Mouse (Mus musculus): Measurements from ENCODE around the gene Myo18b. TPM values are rescaled to one million over a fixed set of nuclear protein-coding genes. Genes with fewer than 3 reads are reported as not detected.

The Myo18b gene
- polyA plus RNA-seq, 1 experiment from 2014 or later: 0.08 TPM

DNA sequence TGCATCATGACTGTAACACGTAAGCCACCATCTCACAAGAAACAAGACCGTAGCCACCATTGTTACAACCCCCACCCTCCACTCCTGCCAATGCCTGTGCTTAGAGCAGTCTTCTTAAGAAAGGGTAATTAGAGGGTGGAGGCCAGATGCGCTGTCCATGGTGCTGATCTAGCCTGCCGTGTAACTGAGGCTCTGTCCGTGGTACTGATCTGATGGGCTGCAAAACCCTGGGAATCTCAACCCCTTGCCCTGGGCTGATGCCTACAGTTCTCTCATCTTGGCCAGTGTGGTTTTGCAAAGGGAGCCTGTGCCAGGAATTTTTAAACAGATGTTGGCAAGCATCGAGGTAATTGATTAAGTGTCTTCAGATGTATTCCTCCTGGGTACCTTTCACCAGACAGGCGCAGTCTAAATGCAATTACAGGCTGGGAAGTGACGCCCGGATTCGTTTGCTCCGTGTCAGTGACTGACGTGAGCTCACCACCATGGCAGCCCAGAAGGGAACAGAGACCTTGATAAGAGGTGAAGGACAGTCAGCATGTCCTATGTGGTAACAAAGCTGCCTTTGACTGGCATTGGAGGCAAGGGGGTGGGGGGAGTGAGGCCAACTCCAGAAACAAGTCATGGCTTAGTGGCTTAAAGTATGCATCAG is 177.4 kb downstream of the Myo18b start:
- Histone ChIP-seq H3K4me2 (no peak overlapping the region), H3K9ac (no peak overlapping the region), H3K27ac (no peak overlapping the region), H3K27me3 (replicated peaks) (no peaks in the 10 kb centered on the region), H3K4me3 (no peak overlapping the region), H3K36me3 (no peaks in the 10 kb centered on the region), H3K9me3 (replicated peaks) (no peaks in the 10 kb centered on the region; the same call in 1 of the 2 replicates), H3K4me1 (no peaks in the 10 kb centered on the region)
- no peak for ATAC-seq
- WGBS (ENCODE audit: insufficient replicate concordance): 35% methylated on average over 12 of the region's 12 CpGs

DNA sequence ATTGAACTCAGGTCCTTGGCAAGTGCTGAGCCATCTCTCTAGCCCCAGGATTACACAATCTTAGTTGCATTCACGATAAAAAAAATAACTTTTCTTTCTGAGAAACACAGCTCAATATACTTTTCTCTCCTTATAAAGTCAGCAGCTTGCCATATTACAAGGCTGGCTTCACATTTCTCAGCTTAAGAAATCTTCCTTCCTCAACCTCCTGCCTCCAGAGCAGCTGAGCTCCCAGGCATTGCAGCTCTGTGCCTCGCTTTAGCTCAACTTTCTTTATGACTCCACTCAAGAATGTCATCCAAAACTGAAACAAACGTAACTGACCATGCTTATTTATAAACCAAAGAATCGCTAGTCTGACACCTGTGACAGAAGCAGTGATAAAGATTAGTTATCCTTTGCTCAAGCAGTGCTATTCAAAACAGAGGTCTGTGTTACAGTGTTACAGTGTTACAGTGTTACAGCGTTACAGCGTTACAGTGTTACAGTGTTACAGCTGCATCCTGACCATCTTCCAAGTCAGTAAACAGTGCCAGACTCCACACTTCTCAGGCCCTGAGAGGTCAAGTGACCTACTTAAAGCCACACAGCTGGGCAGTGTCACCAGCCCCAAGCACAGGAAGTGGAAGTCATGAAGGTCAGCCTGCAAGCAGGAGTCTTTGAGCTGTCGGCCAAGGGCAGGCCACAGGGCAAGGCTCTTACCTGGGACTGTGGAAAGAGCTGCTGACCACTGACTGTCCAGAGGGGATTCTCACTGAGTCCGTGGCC is 181.3 kb downstream of the Myo18b start:
- Histone ChIP-seq H3K4me3 (no peak overlapping the region), H3K36me3 (no peaks in the 10 kb centered on the region), H3K9ac (no peak overlapping the region), H3K9me3 (replicated peaks) (no peaks in the 10 kb centered on the region), H3K27ac (no peak overlapping the region), H3K4me1 (no peaks in the 10 kb centered on the region), H3K4me2 (no peak overlapping the region), H3K27me3 (replicated peaks) (no peaks in the 10 kb centered on the region)
- ATAC-seq: no peak
- WGBS (ENCODE audit: insufficient replicate concordance): 52% methylated on average over 8 of the region's 8 CpGs

DNA sequence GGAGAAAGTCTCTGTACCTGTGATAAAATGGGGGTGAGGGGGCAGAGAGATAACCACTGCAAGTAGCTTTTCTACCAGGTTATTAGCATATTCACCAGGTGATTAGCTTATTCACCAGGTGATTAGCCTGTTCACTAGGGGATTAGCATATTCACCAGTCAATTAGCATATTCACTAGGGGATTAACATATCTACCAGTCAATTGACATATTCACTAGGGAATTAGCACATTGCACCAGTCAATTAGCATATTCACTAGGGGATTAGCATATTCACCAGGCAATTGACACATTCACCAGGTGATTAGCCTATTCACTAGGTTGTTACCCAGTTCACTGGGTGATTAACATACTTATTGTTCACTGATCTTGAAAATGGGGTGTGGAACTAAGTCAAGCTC is 186.3 kb downstream of the Myo18b start:
- no peaks in the 10 kb centered on the region for H3K27me3 ChIP-seq (replicated peaks)
- ATAC-seq: no peak
- no peak overlapping the region for H3K4me2 ChIP-seq
- no peak overlapping the region for H3K9ac ChIP-seq
- no peaks in the 10 kb centered on the region for H3K36me3 ChIP-seq
- H3K4me3 ChIP-seq: no peak overlapping the region
- 0 out of 2 replicates have a peak, but pooled peaks cover 4% of the 10 kb centered on the region for H3K9me3 ChIP-seq (replicated peaks)
- no peak overlapping the region for H3K27ac ChIP-seq
- H3K4me1 ChIP-seq: no peaks in the 10 kb centered on the region

DNA sequence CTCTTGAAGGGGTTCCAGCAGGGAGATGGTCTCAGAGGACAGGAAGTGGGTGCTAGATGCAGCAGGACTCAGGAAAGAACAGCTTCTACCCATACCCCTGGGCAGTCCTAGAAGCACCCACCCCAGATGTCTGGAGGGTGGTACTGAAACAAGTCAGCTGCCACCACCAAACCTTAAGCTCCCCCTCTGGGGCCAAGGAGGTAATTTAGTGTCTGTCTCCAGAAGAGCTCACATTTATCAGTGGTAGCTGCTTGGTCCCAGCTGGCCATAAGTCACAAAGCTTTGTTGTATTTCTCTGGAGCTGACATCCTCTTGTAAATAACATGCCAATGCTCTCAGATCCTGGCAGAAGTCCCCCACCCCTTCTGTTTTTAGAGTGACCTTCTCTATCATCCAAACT is 187.7 kb downstream of the Myo18b start:
- Histone ChIP-seq H3K9ac (no peak overlapping the region), H3K27me3 (replicated peaks) (no peaks in the 10 kb centered on the region), H3K27ac (no peak overlapping the region), H3K4me1 (no peaks in the 10 kb centered on the region), H3K9me3 (replicated peaks) (0 out of 2 replicates have a peak, but pooled peaks cover 4% of the 10 kb centered on the region), H3K36me3 (no peaks in the 10 kb centered on the region), H3K4me2 (no peak overlapping the region), H3K4me3 (no peak overlapping the region)
- ATAC-seq: no peak

DNA sequence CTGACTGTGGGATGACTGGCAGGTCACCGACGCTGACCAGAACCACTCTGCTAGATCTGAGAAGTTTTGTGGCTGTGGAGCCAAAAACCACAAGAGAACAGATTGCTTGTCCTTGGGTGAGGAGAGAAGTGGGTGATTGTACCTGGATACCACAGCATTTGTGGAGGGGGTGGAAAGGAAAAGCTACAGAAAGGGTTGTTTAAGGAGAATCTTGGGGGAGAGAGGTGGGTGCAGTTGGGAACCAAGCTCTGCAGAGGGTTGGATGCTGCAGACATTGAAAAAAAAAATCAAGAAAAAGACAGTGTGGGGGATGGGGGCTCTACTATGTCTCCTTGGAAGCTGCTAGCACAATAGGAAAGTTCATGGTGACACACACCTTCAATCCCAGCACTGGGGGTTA is 188.7 kb downstream of the Myo18b start:
- H3K27me3 ChIP-seq (replicated peaks): no peaks in the 10 kb centered on the region
- H3K4me1 ChIP-seq: no peaks in the 10 kb centered on the region
- 63% methylated on average over 2 of the region's 2 CpGs for WGBS (ENCODE audit: insufficient replicate concordance)
- H3K36me3 ChIP-seq: no peaks in the 10 kb centered on the region
- no peak overlapping the region for H3K27ac ChIP-seq
- 0 out of 2 replicates have a peak, but pooled peaks cover 4% of the 10 kb centered on the region for H3K9me3 ChIP-seq (replicated peaks)
- H3K4me2 ChIP-seq: no peak overlapping the region
- no peak overlapping the region for H3K9ac ChIP-seq
- H3K4me3 ChIP-seq: no peak overlapping the region
- no peak for ATAC-seq

DNA sequence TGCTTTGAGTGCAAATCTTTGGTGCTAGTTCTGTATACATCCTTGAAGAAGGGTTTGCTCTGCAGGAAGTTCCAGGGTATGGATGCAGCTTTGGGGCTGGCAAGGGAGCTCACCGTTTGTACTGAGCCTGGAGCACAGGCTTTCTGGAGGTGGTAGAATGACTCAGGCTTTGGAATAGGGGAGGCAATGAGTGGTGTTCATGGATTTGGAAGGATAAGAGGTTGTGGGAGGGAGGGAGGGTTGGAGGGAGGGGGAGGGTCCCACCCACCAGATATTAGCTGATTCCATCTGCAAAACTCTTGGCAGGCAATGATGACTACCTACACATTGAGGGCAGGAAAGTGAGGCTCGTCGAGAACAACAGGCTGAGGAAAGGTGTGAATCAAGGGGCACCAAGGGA is 195.4 kb downstream of the Myo18b start:
- no peaks in the 10 kb centered on the region for H3K27me3 ChIP-seq (replicated peaks)
- no peaks in the 10 kb centered on the region for H3K4me1 ChIP-seq
- H3K36me3 ChIP-seq: no peaks in the 10 kb centered on the region
- no peak overlapping the region for H3K4me2 ChIP-seq
- 50% methylated on average over 3 of the region's 3 CpGs for WGBS (ENCODE audit: insufficient replicate concordance)
- no peaks in the 10 kb centered on the region for H3K9me3 ChIP-seq (replicated peaks)
- ATAC-seq: no peak
- H3K27ac ChIP-seq: no peak overlapping the region
- no peak overlapping the region for H3K4me3 ChIP-seq
- H3K9ac ChIP-seq: no peak overlapping the region

DNA sequence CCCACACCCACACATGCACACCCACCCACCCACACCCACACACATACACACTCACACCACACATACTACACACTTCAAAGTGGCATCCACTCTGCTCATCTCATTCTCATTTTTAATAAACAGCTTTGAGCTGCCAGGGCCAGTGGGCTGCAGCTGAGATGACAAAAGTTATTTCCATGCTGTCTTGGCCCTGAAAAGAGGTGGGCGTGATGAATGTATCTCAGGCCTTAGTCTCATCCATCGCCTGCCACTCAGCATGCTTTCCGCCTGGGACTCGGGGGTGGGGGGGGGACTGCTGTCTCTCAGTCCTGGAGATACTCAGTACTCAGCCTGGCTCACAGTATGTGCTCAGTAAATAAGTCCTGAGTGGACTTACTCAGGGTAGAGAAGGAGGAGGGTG is 199.5 kb downstream of the Myo18b start:
- Histone ChIP-seq H3K4me3 (no peak overlapping the region), H3K4me2 (no peak overlapping the region), H3K36me3 (no peaks in the 10 kb centered on the region), H3K9me3 (replicated peaks) (no peaks in the 10 kb centered on the region), H3K4me1 (no peaks in the 10 kb centered on the region), H3K9ac (no peak overlapping the region), H3K27ac (no peak overlapping the region), H3K27me3 (replicated peaks) (no peaks in the 10 kb centered on the region)
- ATAC-seq: no peak
- 67% methylated on average over 4 of the region's 4 CpGs for WGBS (ENCODE audit: insufficient replicate concordance)

DNA sequence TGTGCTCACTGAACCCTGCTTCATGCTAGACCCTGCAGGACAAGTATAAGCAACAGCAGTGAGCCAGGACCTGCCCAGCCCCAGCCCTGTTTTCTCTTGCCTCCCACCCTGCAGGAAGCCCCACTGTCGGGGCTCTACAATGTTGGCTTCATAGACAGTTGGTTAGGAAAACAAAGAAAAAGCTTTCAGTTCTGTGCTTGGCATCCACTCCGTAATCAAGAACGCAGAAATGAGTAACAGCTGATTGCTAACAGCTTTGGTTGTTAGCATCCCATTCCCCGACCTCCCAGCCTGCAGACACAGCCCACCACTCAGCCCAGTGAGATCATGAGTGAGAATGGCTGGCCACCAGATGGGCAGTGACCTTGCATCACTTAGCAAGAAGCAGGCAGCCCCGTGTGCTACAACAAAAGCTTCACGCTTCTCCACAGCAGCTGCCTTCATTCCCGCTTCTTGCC is 200.9 kb downstream of the Myo18b start:
- Histone ChIP-seq H3K4me3 (no peak overlapping the region), H3K27ac (no peak overlapping the region), H3K36me3 (no peaks in the 10 kb centered on the region), H3K27me3 (replicated peaks) (no peaks in the 10 kb centered on the region), H3K9me3 (replicated peaks) (no peaks in the 10 kb centered on the region), H3K9ac (no peak overlapping the region), H3K4me1 (no peaks in the 10 kb centered on the region), H3K4me2 (no peak overlapping the region)
- no peak for ATAC-seq
- WGBS (ENCODE audit: insufficient replicate concordance): 57% methylated on average over 7 of the region's 7 CpGs

DNA sequence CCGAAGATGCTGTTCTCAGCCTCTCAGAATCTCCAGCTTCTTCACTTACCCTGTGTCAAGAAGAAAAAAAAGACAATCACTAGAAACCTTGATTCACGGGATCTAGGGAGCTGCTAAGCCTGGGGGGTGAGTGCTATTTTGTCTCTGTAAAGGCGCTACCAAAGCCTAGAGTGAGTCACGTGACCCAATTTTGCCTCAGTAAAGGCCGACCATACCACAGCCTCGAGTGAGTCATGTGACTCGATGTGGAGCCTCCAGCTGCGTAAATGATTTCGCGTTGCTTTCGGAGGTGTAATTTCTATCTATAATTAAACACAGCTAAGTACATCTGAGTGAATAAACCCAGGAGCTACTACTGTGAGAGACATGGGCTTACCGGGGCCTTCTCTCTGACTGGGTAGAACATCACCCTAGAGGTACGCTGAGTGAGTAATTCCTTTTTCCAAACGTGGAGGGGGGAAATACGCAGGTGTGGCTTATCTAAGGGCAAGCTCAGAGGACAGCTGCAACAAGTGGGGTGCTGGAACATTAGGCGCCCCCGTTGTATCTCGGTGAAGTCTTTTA is 202.8 kb downstream of the Myo18b start:
- no peak overlapping the region for H3K4me2 ChIP-seq
- no peaks in the 10 kb centered on the region for H3K9me3 ChIP-seq (replicated peaks)
- no peaks in the 10 kb centered on the region for H3K27me3 ChIP-seq (replicated peaks)
- no peak overlapping the region for H3K4me3 ChIP-seq
- no peak for ATAC-seq
- H3K36me3 ChIP-seq: no peaks in the 10 kb centered on the region
- 68% methylated on average over 18 of the region's 18 CpGs for WGBS (ENCODE audit: insufficient replicate concordance)
- no peaks in the 10 kb centered on the region for H3K4me1 ChIP-seq
- no peak overlapping the region for H3K9ac ChIP-seq
- no peak overlapping the region for H3K27ac ChIP-seq

DNA sequence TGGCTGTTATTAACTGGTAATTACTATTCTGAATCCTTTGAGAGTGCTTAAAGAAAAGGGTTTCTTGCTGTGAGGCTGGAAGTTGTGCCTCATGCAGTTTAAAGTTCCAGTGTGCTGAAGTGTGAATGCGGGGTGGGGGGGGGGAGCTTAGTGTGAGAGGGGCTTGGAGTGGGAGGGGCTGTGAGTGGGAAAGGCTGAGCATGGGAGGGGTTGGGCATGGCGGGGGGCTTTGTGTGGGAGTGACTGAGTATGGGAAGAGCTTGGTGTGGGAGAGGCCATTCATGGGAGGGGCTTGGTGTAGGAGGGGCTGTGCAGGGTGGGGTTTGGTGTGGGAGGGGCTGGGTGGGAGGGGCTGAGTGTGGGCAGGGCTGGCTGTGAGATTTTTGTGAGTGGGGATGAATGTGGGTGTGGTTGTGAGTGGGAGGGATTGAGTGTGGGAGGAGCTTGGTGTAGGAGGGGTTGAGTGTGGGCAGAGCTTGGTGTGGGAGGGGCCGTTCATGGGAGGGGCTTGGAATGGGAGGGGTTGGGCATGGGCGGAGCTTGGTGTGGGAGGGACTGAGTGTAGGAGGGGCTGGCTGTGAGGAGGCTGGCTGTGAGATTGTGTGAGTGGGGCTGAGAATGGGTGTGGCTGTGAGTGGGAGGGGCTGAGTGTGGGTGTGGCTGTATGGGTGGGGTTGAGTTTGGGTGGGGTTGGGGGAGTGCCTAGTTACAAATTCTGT is 208.9 kb downstream of the Myo18b start:
- Histone ChIP-seq H3K36me3 (no peaks in the 10 kb centered on the region), H3K9me3 (replicated peaks) (0 out of 2 replicates have a peak, but pooled peaks cover 11% of the 10 kb centered on the region), H3K27me3 (replicated peaks) (no peaks in the 10 kb centered on the region), H3K4me3 (no peak overlapping the region), H3K27ac (no peak overlapping the region), H3K4me1 (no peaks in the 10 kb centered on the region), H3K9ac (no peak overlapping the region), H3K4me2 (no peak overlapping the region)
- ATAC-seq: no peak
- 61% methylated on average over 4 of the region's 4 CpGs for WGBS (ENCODE audit: insufficient replicate concordance)

DNA sequence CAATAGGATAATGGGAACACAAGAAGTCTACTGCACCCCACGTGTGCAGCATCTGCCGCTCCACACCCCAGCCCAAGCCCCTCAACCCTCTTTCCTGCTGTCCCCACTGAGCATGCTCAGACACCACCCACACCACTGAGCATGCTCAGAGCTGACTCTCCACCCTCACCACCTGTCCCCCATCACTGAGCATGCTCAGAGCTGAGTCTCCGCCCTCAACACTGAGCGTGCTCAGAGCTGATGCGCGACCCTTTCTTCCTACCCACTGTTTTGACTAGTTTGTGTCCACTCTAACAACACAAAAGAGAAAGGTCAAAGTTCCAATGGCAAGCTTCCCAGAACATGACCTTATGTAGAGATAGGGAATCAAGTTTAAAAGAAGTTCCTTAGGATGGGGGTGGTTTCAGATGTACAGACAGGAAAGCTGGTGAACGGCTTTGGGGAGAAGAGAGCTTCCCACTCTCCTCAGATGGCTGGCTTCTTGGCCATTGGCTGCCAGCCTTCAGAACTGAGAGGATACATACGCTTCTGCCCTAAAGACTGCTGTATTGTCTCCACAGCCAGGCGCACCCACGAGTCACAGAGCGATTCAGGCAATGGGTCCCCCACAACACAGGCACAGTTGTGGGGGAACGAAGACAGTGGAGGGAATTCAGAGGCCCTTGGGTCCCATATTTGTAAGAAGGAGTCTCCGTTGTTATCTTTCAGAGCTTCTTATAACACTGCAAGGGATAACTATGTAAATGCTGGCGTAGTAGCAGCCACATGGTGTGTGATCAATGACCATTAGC is 209.7 kb downstream of the Myo18b start:
- ATAC-seq: no peak
- H3K9ac ChIP-seq: no peak overlapping the region
- H3K27me3 ChIP-seq (replicated peaks): no peaks in the 10 kb centered on the region
- H3K9me3 ChIP-seq (replicated peaks): 0 out of 2 replicates have a peak, but pooled peaks cover 11% of the 10 kb centered on the region
- H3K4me2 ChIP-seq: no peak overlapping the region
- H3K4me1 ChIP-seq: no peaks in the 10 kb centered on the region
- no peaks in the 10 kb centered on the region for H3K36me3 ChIP-seq
- no peak overlapping the region for H3K27ac ChIP-seq
- WGBS (ENCODE audit: insufficient replicate concordance): 70% methylated on average over 14 of the region's 14 CpGs
- no peak overlapping the region for H3K4me3 ChIP-seq
